Mouse (Mus musculus) CH12.LX (cell line): ENCODE measurements at regions not wholly inside any gene's neighbourhood (a gene's known extent, or its start where the extent isn't known, plus 50 kb on each side); places are given as distances from the start of the nearest gene placed in this dataset.

Experiments used
- CHD2 ChIP-seq: IDR thresholded peaks from 2 replicates; pipeline ENCODE4 v1.6.1; 2011; ENCODE audit warnings: low read length, improper control_type of control experiment
- CTCF ChIP-seq, 2 experiments: IDR thresholded peaks in 1 of 2; conservative IDR thresholded peaks in 1 of 2; 2 replicates each; pipeline ENCODE4 v1.5.1; 2011 to 2012; ENCODE audit warnings: low read depth in 2 of 2, low read length in 2 of 2, improper control_type of control experiment in 1 of 2, inconsistent platforms in 1 of 2, mild to moderate bottlenecking in 1 of 2, moderate library complexity in 1 of 2
- E2F4 ChIP-seq: IDR thresholded peaks from 2 replicates; pipeline ENCODE4 v1.6.1; 2011; ENCODE audit warnings: low read depth, low read length, improper control_type of control experiment; ENCODE audit not compliant: insufficient replicate concordance
- ELF1 ChIP-seq: IDR thresholded peaks from 2 replicates; pipeline ENCODE4 v1.6.1; 2014; ENCODE audit warnings: low read depth, mild to moderate bottlenecking, inconsistent platforms, low read length, improper control_type of control experiment
- EP300 ChIP-seq: IDR thresholded peaks from 2 replicates; pipeline ENCODE4 v1.6.1; 2011; ENCODE audit warnings: low read length, improper control_type of control experiment
- JUND ChIP-seq: conservative IDR thresholded peaks from 2 replicates; pipeline ENCODE4 v1.6.1; 2011; ENCODE audit warnings: low read depth, low read length, improper control_type of control experiment
- MAX ChIP-seq: IDR thresholded peaks from 2 replicates; pipeline ENCODE4 v1.6.1; 2011; ENCODE audit warnings: low read length, improper control_type of control experiment
- MXI1 ChIP-seq: IDR thresholded peaks from 2 replicates; pipeline ENCODE4 v1.6.1; 2011; ENCODE audit warnings: mild to moderate bottlenecking, low read depth, low read length, improper control_type of control experiment
- POLR2A ChIP-seq: IDR thresholded peaks from 2 replicates; pipeline ENCODE4 v1.6.1; 2011; ENCODE audit warnings: low read depth, mild to moderate bottlenecking, improper control_type of control experiment, low read length

GRCm38 (mm10) chr10:95764129-95764528, 78.6 kb downstream of the Gm33543 start:
- TF ChIP-seq MXI1: no peak
- TF ChIP-seq CHD2: no peak
- TF ChIP-seq POLR2A: no peak
- no peak for TF ChIP-seq EP300
- no peak for TF ChIP-seq CTCF (conservative IDR thresholded peaks at IDR 0.05 in 1 of 2, IDR thresholded peaks at IDR 0.05 in 1 of 2; ENCODE audit: low read depth in 2 of 2, low read length in 2 of 2)
- no peak for TF ChIP-seq ELF1
- no peak for TF ChIP-seq MAX
- TF ChIP-seq E2F4: no peak
- TF ChIP-seq JUND: no peak
